Mouse (Mus musculus): ENCODE results near the gene Large2.
A peak's percentile ranks its signal among the peaks of the same experiment; 100 is the strongest.

Gene Large2

DNA sequence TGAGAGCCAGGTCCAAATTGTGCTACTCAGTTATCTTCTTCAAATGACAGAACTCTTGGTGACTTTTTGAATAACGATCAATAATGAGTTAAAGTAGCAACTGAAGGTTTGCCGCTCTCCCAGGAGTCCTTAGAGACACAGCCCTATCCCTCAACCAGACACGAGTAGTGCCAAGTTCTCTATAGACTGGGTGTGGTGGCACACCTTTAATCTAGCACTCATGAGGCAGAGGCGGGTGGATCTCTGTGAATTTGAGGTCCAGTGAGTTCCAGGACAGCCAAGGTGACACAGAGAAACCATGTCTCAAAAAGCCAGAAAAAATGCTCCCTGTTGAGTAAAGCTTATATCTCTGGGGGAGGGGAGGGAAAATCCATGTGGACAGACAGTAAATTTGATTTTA is 47.1 kb downstream of the Large2 start:
- no peak for DNase-seq (ENCODE audit: low read depth)

DNA sequence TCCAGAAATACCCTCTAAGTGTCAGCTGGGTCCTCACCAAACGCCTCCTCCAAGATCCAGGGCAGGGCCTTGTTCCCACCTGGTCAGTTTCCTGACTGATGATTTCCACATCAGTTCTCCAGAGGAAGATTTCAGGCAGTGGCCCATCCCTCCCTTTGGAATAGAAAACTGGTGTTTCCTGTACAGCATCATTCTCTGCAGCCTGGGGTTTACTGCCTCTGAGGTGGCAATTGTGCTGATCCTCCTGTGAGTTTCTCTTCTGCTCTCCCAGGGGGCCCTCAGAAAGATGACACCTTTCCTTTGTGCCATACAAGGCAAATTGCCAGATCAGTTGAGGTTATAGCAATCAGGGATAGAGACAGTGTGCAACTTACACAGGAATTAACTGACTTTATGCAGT is 48.4 kb downstream of the Large2 start:
- DNase-seq (ENCODE audit: low read depth), result no peak

GRCm38 (mm10) chr2:92325676-92326075 is 49.0 kb downstream of the Large2 start:
- DNase-seq (ENCODE audit: low read depth), result no peak

DNA sequence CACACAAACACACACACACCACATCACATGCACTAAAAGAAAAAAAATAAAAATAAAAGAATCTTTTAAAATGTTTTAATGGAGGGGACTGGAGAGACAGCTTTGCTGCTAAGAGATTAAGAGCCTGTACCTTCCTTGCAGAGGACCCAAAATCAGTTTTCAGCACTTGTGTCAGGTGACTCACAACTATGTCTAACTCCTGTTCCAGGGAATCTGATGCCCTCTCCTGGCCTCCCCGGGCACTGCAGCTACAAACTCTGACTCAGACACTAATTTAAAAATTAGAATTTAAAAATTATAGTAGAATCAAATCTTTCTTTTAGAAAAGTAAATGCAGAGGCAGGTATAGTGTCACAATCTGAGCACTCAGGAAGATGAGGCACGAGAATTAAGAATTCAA is 52.0 kb downstream of the Large2 start:
- peak; percentile 50 for DNase-seq (ENCODE audit: low read depth)

DNA sequence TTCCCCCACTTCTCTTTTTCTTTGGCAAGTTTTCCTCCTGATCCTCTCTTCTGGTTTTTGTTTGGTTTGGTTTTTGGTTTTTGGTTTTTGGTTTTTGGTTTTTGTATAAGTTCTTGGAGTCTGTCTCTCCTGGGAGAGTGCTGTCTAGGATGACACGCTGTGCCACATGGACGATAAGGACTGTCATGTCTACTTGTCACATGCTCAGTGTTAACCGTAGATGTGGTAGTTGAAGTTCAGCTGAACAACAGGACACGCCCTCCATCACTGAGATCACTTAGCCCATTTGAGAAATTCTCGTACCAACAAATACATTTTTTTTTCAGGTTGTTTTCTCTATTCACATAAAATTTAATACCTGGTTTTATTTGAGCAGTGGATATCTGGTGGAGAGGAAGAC is 57.4 kb downstream of the Large2 start:
- no peak for DNase-seq (ENCODE audit: low read depth)

GRCm38 (mm10) chr2:92316652-92317051 is 58.0 kb downstream of the Large2 start:
- no peak for DNase-seq (ENCODE audit: low read depth)

Data from naive thymus-derived CD4-positive, alpha-beta T cell, adult 2 months (primary cell).